14 mouse cellular contexts compared by ENCODE assay signal in the genomic region with DNA sequence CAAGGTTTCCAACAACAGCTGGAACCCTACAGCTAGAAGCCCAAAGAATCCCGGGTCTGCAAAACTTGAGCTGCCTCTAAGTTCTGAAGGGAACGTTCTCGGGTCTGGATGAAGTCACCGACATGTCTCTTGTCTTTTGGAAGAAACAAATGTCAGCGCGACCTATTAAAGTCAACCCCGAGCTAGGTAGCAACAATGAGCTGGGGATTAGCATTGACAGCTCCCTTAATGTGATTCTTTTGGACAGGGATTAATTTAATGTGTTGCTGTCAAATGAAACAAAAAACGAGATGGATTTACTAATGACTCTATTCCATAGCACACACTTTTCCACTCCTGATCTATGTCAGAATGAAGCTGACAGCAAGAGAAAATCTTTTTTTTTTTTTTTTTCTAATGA. TPM values are rescaled to one million over a fixed set of nuclear protein-coding genes. Genes with fewer than 3 reads are reported as not detected.
A peak's percentile ranks its signal among the peaks of the same experiment; 100 is the strongest.
DNase-seq lines count a peak whose midpoint lies in the region; ATAC-seq and TF ChIP-seq lines count a peak whose summit lies in the region.
"Had no signal": no experiment of that assay in that cellular context is flagged by ENCODE, and none has a peak within 500 bp of the region (broad histone marks: within the 10 kb centered on the region; RNA-seq: fewer than 3 reads in every experiment).

No protein-coding gene starts in this region.

- 0 out of 2 replicates have a peak, but pooled peaks cover 4% of the 10 kb centered on the region for H3K27me3 ChIP-seq in heart, postnatal 0 days (ENCODE audit: control insufficient read depth, insufficient read depth, low read length)
- H3K27me3 ChIP-seq in heart, adult 2 months (ENCODE audit: control insufficient read depth, insufficient read depth, low read length) = peaks cover 4% of the 10 kb centered on the region
- H3K27me3 ChIP-seq in hindbrain, embryonic 11.5 days (ENCODE audit: control insufficient read depth, insufficient read depth, low read length) = no peaks in the 10 kb centered on the region; the same call in 1 of the 2 replicates
- H3K27me3 ChIP-seq in midbrain, embryonic 16.5 days (ENCODE audit: control insufficient read depth, insufficient read depth, low read depth, low read length) = peaks cover 13% of the 10 kb centered on the region
- H3K27me3 ChIP-seq: CH12.LX; stomach, embryonic 15.5 days had no signal

- peak overlapping the region; percentile 92; the same call in 1 of the 2 replicates for H3K4me2 ChIP-seq in heart, postnatal 0 days (ENCODE audit: low read depth, low read length)
- no peak overlapping the region for H3K4me2 ChIP-seq in hindbrain, embryonic 11.5 days (replicated peaks; ENCODE audit: low read depth, low read length)
- H3K4me2 ChIP-seq in midbrain, embryonic 16.5 days (ENCODE audit: low read length) = peak overlapping the region; percentile 71; the same call in 1 of the 2 replicates
- H3K4me2 ChIP-seq: liver, embryonic 15.5 days had no signal

- no peak for TF ChIP-seq EP300 in heart, postnatal 0 days (IDR thresholded peaks at IDR 0.05; ENCODE audit: low read depth)
- TF ChIP-seq EP300 in heart, adult 2 months (IDR thresholded peaks at IDR 0.05; ENCODE audit: insufficient read depth, low read depth, low read length) = no peak

- no peak for ATAC-seq in heart, postnatal 0 days (ENCODE audit: insufficient read depth, low read depth)
- ATAC-seq in hindbrain, embryonic 11.5 days (ENCODE audit: low FRiP score) = no peak
- no peak for ATAC-seq in midbrain, embryonic 16.5 days

- 22% methylated on average over 8 of the region's 8 CpGs for WGBS in heart, postnatal 0 days
- 22% methylated on average over 8 of the region's 8 CpGs for WGBS in heart, adult 2 months
- 6% methylated on average over 8 of the region's 8 CpGs for WGBS in hindbrain, embryonic 11.5 days
- 3% methylated on average over 8 of the region's 8 CpGs for WGBS in midbrain, embryonic 16.5 days

- no peaks in the 10 kb centered on the region for H3K9me3 ChIP-seq in heart, postnatal 0 days (replicated peaks; ENCODE audit: control insufficient read depth, low read length)
- H3K9me3 ChIP-seq in hindbrain, embryonic 11.5 days (ENCODE audit: control insufficient read depth, low read length) = no peaks in the 10 kb centered on the region
- H3K9me3 ChIP-seq in midbrain, embryonic 16.5 days (replicated peaks; ENCODE audit: control insufficient read depth, low read length, poor library complexity, severe bottlenecking) = no peaks in the 10 kb centered on the region
- H3K9me3 ChIP-seq: liver, embryonic 15.5 days; stomach, embryonic 15.5 days had no signal

- no peak for DNase-seq in heart, postnatal 0 days (ENCODE audit: low spot score)
- no peak for DNase-seq in heart, adult 2 months
- DNase-seq in embryo, embryonic 9.5 days (ENCODE audit: extremely low spot score) = peak; percentile 31
- peak; percentile 46 for DNase-seq in hindbrain, embryonic 11.5 days (ENCODE audit: low spot score)
- no peak for DNase-seq in MN1 (ENCODE audit: low spot score)
- no peak for DNase-seq in spleen, postnatal 4 days (ENCODE audit: low spot score in 2 of 2)
- DNase-seq in natural killer cell, adult 2 months (ENCODE audit: low spot score in 2 of 2) = no peak
- DNase-seq: gastrocnemius, postnatal 14 days; kidney, adult 8-10 months; right cerebral cortex, adult 18-20 months had no signal

- no peak for TF ChIP-seq POLR2A in heart, adult 2 months (IDR thresholded peaks at IDR 0.05; ENCODE audit: insufficient read depth, low read depth, low read length)

- H3K4me3 ChIP-seq in heart, postnatal 0 days (ENCODE audit: low read depth, low read length) = no peak overlapping the region; the same call in 1 of the 2 replicates
- no peak overlapping the region for H3K4me3 ChIP-seq in heart, adult 2 months
- H3K4me3 ChIP-seq in hindbrain, embryonic 11.5 days (ENCODE audit: low read depth, low read length) = no peak overlapping the region
- H3K4me3 ChIP-seq in midbrain, embryonic 16.5 days (ENCODE audit: low read depth, low read length) = no peak overlapping the region

- no peak overlapping the region for H3K27ac ChIP-seq in heart, postnatal 0 days (ENCODE audit: low read depth)
- H3K27ac ChIP-seq in heart, adult 2 months = no peak overlapping the region
- H3K27ac ChIP-seq in hindbrain, embryonic 11.5 days (ENCODE audit: low read depth, low read length) = no peak overlapping the region
- H3K27ac ChIP-seq in midbrain, embryonic 16.5 days (ENCODE audit: low read length) = no peak overlapping the region
- H3K27ac ChIP-seq: liver, embryonic 15.5 days; stomach, embryonic 15.5 days had no signal

- intact Hi-C loops in heart, adult 2 months (cut with DNase I) = no loop called here

- H3K36me3 ChIP-seq in heart, postnatal 0 days (replicated peaks; ENCODE audit: control insufficient read depth, insufficient read depth, low read length) = no peaks in the 10 kb centered on the region
- no peaks in the 10 kb centered on the region for H3K36me3 ChIP-seq in heart, adult 2 months (ENCODE audit: control insufficient read depth, insufficient read depth, low read length)
- H3K36me3 ChIP-seq in hindbrain, embryonic 11.5 days (ENCODE audit: control insufficient read depth, insufficient read depth, low read length) = no peaks in the 10 kb centered on the region
- no peaks in the 10 kb centered on the region for H3K36me3 ChIP-seq in midbrain, embryonic 16.5 days (ENCODE audit: control insufficient read depth, insufficient read depth, low read length)
- H3K36me3 ChIP-seq: liver, embryonic 15.5 days; stomach, embryonic 15.5 days had no signal

- no peak overlapping the region for H3K9ac ChIP-seq in heart, postnatal 0 days (replicated peaks; ENCODE audit: low read depth, low read length)
- no peak overlapping the region for H3K9ac ChIP-seq in heart, adult 2 months (ENCODE audit: low read depth, low read length)
- no peak overlapping the region for H3K9ac ChIP-seq in hindbrain, embryonic 11.5 days (ENCODE audit: low read depth, low read length)
- H3K9ac ChIP-seq in midbrain, embryonic 16.5 days (ENCODE audit: low read depth, low read length) = no peak overlapping the region
- H3K9ac ChIP-seq: liver, embryonic 15.5 days; stomach, embryonic 15.5 days had no signal

- 0 out of 2 replicates have a peak, but pooled peaks cover 7% of the 10 kb centered on the region for H3K4me1 ChIP-seq in heart, postnatal 0 days (ENCODE audit: control insufficient read depth, insufficient read depth)
- H3K4me1 ChIP-seq in heart, adult 2 months (ENCODE audit: control insufficient read depth, insufficient read depth, low read length) = no peaks in the 10 kb centered on the region
- H3K4me1 ChIP-seq in hindbrain, embryonic 11.5 days (replicated peaks; ENCODE audit: control insufficient read depth, insufficient read depth, low read length) = no peaks in the 10 kb centered on the region
- H3K4me1 ChIP-seq in midbrain, embryonic 16.5 days (ENCODE audit: control insufficient read depth, insufficient read depth, low read length) = peaks cover 16% of the 10 kb centered on the region

- H3K79me2 ChIP-seq in heart, adult 2 months (replicated peaks; ENCODE audit: control insufficient read depth, insufficient read depth, low read length) = no peaks in the 10 kb centered on the region

- TF ChIP-seq CTCF in heart, postnatal 0 days (IDR thresholded peaks at IDR 0.05; ENCODE audit: low read depth) = no peak
- no peak for TF ChIP-seq CTCF in heart, adult 2 months (IDR thresholded peaks at IDR 0.05)

RNA-seq across cellular contexts. Expression of a gene that starts 27.5 kb away (rescaled TPM):
- total RNA-seq in heart, postnatal 0 days (2014; rRNA removed; ENCODE audit: low replicate concordance) = 30.0 and 61.9 TPM in 2 replicates
- polyA plus RNA-seq in heart, postnatal 0 days (2015; fragmentation: Nextera tagmentation; extraction: Ambion mirVana) = 18.0 and 19.0 TPM in 2 replicates
- 10 to 100 TPM; 42.6 to 45.9 TPM for total RNA-seq in heart, adult 2 months (2021)
- 34.9 and 50.4 TPM in 2 replicates for polyA plus RNA-seq in heart, adult 2 months (2012; rRNA removed)
- polyA plus RNA-seq in hindbrain, embryonic 11.5 days (2014; fragmentation: Nextera tagmentation; extraction: Ambion mirVana) = 45.8 and 52.4 TPM in 2 replicates
- 20.0 and 24.0 TPM in 2 replicates for polyA plus RNA-seq in midbrain, embryonic 16.5 days (2015; fragmentation: Nextera tagmentation; extraction: Ambion mirVana)

Comparison
In these comparisons a context has a peak if more than half of its experiments do, and no peak if none do; other contexts are left out.
1. DNase-seq: peak in embryo, embryonic 9.5 days (single experiment) and hindbrain, embryonic 11.5 days (single experiment); none in heart, postnatal 0 days (single experiment), heart, adult 2 months (0 of 2), MN1 (single experiment), spleen, postnatal 4 days (0 of 2) and natural killer cell, adult 2 months (0 of 2).